Mouse (Mus musculus) neural tube, embryonic 13.5 days (tissue): ENCODE data around the gene Slit3. TPM values are rescaled to one million over a fixed set of nuclear protein-coding genes. Genes with fewer than 3 reads are reported as not detected.

Experiments used
- ATAC-seq: fragments of 200-750 bp; cut with Nextera tagmentation; 2 replicates; pipeline ENCODE4 v1.8.0; 2017; ENCODE audit warnings: low read depth, mild to moderate bottlenecking, moderate TSS enrichment, moderate library complexity
- H3K27ac ChIP-seq: fragments of 300-500 bp; sonication (generic); replicated peaks from 2 replicates; pipeline ENCODE4 v1.5.1; 2015; ENCODE audit warnings: moderate library complexity, mild to moderate bottlenecking, inconsistent platforms
- H3K27me3 ChIP-seq: fragments of 300-500 bp; sonication (generic); 2 replicates; pipeline ENCODE4 v1.6.1; 2015; ENCODE audit warnings: mild to moderate bottlenecking, inconsistent platforms
- H3K36me3 ChIP-seq: fragments of 300-500 bp; sonication (generic); 2 replicates; pipeline ENCODE4 v1.6.1; 2015; ENCODE audit warnings: mild to moderate bottlenecking, inconsistent platforms
- H3K4me1 ChIP-seq: fragments of 300-500 bp; sonication (generic); replicated peaks from 2 replicates; pipeline ENCODE4 v1.6.1; 2015; ENCODE audit warnings: inconsistent platforms
- H3K4me2 ChIP-seq: fragments of 300-500 bp; sonication (generic); 2 replicates; pipeline ENCODE4 v1.6.1; 2015; ENCODE audit warnings: inconsistent platforms, mild to moderate bottlenecking, moderate library complexity
- H3K4me3 ChIP-seq: fragments of 300-500 bp; sonication (generic); 2 replicates; pipeline ENCODE4 v1.5.1; 2015; ENCODE audit warnings: mild to moderate bottlenecking, inconsistent platforms
- H3K9ac ChIP-seq: fragments of 300-500 bp; sonication (generic); 2 replicates; pipeline ENCODE4 v1.6.1; 2015; ENCODE audit warnings: moderate library complexity, mild to moderate bottlenecking, inconsistent platforms
- H3K9me3 ChIP-seq: fragments of 300-500 bp; sonication (generic); 2 replicates; pipeline ENCODE4 v1.6.1; 2016; ENCODE audit warnings: inconsistent platforms
- WGBS: fragments of 180-500 bp; shearing (Covaris S2); methylation state at CpG from one replicate; pipeline ENCODE4 v1.1.7; 2015; 5-methylcytosine and 5-hydroxymethylcytosine counted together
- polyA plus RNA-seq: library from polyadenylated mRNA; unstranded; fragments of >200 nt; fragmentation: Nextera tagmentation; extraction: Ambion mirVana; gene quantifications from 2 replicates; pipeline ENCODE4 v1.2.1, GENCODE M21; 2015

Gene Slit3
- polyA plus RNA-seq, 1 experiment from 2014 or later: 31.2 TPM

DNA sequence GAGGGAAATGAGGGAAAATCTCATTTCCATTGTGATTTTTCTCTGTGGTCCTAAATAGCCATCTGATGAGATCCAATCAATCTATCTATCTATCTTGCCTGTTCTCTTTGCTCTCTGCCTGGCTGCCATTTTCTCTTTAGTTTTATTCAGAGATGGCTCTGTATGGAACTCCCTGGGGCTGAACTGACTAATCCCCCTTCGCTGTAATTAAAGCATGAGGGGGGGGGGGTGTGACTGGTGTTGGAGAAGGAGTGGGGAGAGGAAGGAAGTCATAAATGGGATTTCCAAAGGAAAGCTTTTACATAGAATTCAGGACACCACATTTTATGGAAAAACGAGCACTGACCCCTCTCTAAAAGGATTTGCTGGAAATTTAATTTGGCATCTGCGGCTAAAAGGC lies 445.7 kb downstream of the Slit3 start:
- peaks cover 31% of the 10 kb centered on the region for H3K4me1 ChIP-seq
- WGBS: 60% methylated on average over 3 of the region's 3 CpGs

DNA sequence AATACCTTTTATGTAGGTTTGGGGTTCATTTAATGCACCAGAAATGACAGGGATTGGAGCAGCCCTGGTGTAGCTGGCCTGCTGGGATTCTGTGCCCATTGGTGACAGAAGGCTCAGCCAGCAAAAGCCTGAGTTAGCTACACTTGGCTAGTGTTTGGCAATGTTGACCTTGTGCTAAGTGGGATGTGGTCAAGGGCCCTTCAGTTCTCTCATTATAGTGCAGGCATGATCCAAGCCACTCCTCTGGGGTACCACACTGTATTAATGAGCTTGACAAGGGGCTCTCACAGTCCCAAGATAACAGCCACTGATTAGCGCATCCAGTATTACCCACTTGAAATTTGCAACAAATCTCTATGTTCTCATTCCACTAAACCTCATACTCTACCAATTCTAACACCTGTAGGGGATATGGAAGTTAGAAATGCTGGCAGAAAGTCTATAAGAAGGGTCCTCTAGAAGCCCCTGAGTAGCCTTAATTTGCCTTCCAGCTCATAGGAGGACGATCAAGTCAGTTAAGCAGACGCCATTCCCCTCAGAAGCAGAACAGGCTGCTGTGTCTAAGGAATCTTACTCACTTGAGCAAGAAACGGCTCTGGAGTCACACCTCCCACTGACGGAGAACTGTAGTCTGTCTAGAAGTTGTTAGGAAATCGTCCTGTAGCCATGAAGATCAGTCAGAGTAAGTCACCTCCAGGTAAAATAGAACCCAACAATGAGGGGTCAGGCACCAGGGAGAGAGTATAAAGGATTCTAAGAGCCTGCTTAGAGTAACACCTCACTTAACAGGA lies 448.3 kb downstream of the Slit3 start:
- no peak for ATAC-seq
- Histone ChIP-seq H3K4me3 (no peak overlapping the region), H3K9ac (no peak overlapping the region), H3K9me3 (no peaks in the 10 kb centered on the region), H3K36me3 (no peaks in the 10 kb centered on the region), H3K27ac (no peak overlapping the region), H3K4me1 (peaks cover 20% of the 10 kb centered on the region; the same call in 1 of the 2 replicates), H3K4me2 (no peak overlapping the region), H3K27me3 (peaks cover 11% of the 10 kb centered on the region; the same call in 1 of the 2 replicates)
- WGBS: 83% methylated on average over 6 of the region's 6 CpGs

More for the DNA sequence above, 445.7 kb downstream of the Slit3 start:
- no peak overlapping the region for H3K27ac ChIP-seq
- H3K27me3 ChIP-seq: peaks cover 21% of the 10 kb centered on the region
- no peak overlapping the region for H3K4me2 ChIP-seq
- H3K9me3 ChIP-seq: no peaks in the 10 kb centered on the region
- H3K36me3 ChIP-seq: no peaks in the 10 kb centered on the region
- ATAC-seq: no peak
- H3K4me3 ChIP-seq: no peak overlapping the region
- no peak overlapping the region for H3K9ac ChIP-seq

GRCm38 (mm10) chr11:35569957-35570356 lies 448.9 kb downstream of the Slit3 start:
- no peak overlapping the region for H3K4me2 ChIP-seq
- no peak overlapping the region for H3K9ac ChIP-seq
- H3K27me3 ChIP-seq: peaks cover 11% of the 10 kb centered on the region; the same call in 1 of the 2 replicates
- 81% methylated on average over 11 of the region's 11 CpGs for WGBS
- peaks cover 21% of the 10 kb centered on the region; the same call in 1 of the 2 replicates for H3K4me1 ChIP-seq
- no peak for ATAC-seq
- H3K4me3 ChIP-seq: no peak overlapping the region
- H3K9me3 ChIP-seq: no peaks in the 10 kb centered on the region
- H3K36me3 ChIP-seq: no peaks in the 10 kb centered on the region
- no peak overlapping the region for H3K27ac ChIP-seq

DNA sequence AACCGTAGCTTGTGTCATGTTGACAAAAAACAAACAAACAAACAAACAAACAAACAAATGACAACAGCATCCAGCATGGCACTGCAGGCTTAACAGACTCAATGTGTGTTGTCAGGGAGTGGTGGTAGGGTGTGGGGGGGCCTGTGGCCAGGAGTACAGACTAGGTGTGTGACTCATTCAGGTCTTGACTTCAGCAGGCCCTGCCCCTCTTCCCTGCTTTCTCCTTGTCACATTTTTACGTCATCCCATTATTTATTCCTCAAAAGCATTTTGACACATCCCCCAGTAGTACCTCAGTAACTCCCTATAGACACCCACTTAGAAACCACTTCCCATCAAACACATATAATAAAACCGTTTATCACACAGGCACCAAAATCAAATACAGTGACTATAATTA lies 450.9 kb downstream of the Slit3 start:
- WGBS: 76% methylated on average over 3 of the region's 3 CpGs
- H3K4me3 ChIP-seq: no peak overlapping the region

DNA sequence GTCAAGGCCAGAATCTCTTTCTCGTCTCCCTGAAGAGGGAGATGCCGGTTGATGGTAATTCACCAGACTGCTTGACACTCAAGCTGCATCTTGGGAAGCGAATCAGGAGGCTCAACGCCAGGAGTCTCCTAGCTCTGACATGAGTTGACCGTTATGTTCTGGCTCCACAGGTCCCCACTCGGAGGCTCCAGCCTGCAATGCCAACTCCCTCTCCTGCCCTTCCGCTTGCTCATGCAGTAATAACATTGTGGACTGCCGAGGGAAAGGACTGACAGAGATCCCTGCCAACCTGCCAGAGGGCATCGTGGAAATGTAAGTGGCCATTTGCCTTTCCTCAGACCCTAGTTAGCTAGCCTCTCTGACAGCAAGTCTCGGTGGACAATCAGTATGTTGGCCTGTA lies 457.8 kb downstream of the Slit3 start:
- Histone ChIP-seq H3K36me3 (0 out of 2 replicates have a peak, but pooled peaks cover 3% of the 10 kb centered on the region), H3K27ac (no peak overlapping the region), H3K4me2 (no peak overlapping the region), H3K9me3 (no peaks in the 10 kb centered on the region), H3K4me1 (peaks cover 30% of the 10 kb centered on the region), H3K4me3 (no peak overlapping the region), H3K27me3 (no peaks in the 10 kb centered on the region; the same call in 1 of the 2 replicates), H3K9ac (no peak overlapping the region)
- 89% methylated on average over 10 of the region's 10 CpGs for WGBS
- ATAC-seq: no peak

More for the DNA sequence above, 450.9 kb downstream of the Slit3 start:
- H3K27me3 ChIP-seq: peaks cover 11% of the 10 kb centered on the region; the same call in 1 of the 2 replicates
- no peak overlapping the region for H3K4me2 ChIP-seq
- no peaks in the 10 kb centered on the region for H3K9me3 ChIP-seq
- H3K36me3 ChIP-seq: no peaks in the 10 kb centered on the region
- H3K4me1 ChIP-seq: peaks cover 29% of the 10 kb centered on the region
- no peak overlapping the region for H3K27ac ChIP-seq
- ATAC-seq: no peak
- H3K9ac ChIP-seq: no peak overlapping the region

DNA sequence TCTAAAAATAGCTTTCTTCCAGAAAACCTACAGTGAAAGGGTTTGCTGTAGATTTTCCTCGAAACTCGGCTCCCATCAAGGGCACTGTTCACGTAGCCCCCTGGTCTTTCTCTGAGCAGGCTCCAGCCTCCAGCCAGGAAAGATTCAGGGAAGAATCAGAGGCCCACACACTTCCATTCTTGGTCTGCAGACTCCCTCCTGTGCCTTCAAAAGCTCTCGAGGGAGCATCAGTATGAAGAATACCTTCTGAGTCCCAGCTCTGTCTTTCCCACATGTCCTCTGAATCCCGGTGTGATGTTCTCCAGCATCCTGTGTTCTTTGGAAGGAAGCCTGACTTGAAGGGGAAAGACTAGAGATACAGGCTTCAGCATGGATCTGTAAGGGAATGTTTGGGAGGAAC lies 461.6 kb downstream of the Slit3 start:
- Histone ChIP-seq H3K27ac (no peak overlapping the region), H3K4me1 (peaks cover 20% of the 10 kb centered on the region), H3K4me2 (no peak overlapping the region), H3K9ac (no peak overlapping the region), H3K27me3 (no peaks in the 10 kb centered on the region; the same call in 1 of the 2 replicates), H3K4me3 (no peak overlapping the region), H3K9me3 (no peaks in the 10 kb centered on the region), H3K36me3 (0 out of 2 replicates have a peak, but pooled peaks cover 3% of the 10 kb centered on the region)
- 85% methylated on average over 5 of the region's 5 CpGs for WGBS
- no peak for ATAC-seq

- H3K4me1 ChIP-seq: peaks cover 21% of the 10 kb centered on the region
- H3K9ac ChIP-seq: no peak overlapping the region
- H3K27me3 ChIP-seq: no peaks in the 10 kb centered on the region; the same call in 1 of the 2 replicates
- no peak overlapping the region for H3K27ac ChIP-seq
- H3K9me3 ChIP-seq: no peaks in the 10 kb centered on the region
- no peak overlapping the region for H3K4me2 ChIP-seq
- H3K36me3 ChIP-seq: 0 out of 2 replicates have a peak, but pooled peaks cover 3% of the 10 kb centered on the region
- WGBS: 90% methylated on average over 7 of the region's 7 CpGs
- no peak for ATAC-seq
- H3K4me3 ChIP-seq: no peak overlapping the region
Measured at GRCm38 (mm10) chr11:35583633-35584032, 462.6 kb downstream of the Slit3 start.

GRCm38 (mm10) chr11:35587174-35587959 lies 466.3 kb downstream of the Slit3 start:
- no peak overlapping the region for H3K4me2 ChIP-seq
- 51% methylated on average over 13 of the region's 13 CpGs for WGBS

DNA sequence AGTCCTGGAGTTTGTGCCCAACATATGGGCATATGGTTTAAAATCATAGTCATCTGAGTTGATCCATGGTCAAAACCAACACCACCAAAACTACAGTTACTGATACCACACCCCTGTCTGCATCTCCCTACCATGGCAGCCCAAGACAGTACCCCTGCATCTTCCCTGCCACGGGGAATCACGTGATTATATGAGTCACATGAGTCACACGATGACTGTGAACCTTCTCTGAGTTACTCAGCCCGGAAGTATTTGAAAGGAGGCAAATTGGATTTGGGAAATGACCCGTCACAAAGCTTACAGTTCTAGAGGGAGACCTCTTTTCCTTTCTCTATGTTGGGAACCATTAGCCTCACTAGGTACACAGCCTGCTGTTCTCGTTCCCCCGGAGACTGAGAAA lies 468.9 kb downstream of the Slit3 start:
- 87% methylated on average over 7 of the region's 7 CpGs for WGBS
- H3K4me2 ChIP-seq: no peak overlapping the region
- no peaks in the 10 kb centered on the region for H3K36me3 ChIP-seq
- H3K4me1 ChIP-seq: peaks cover 30% of the 10 kb centered on the region
- H3K9ac ChIP-seq: no peak overlapping the region
- H3K4me3 ChIP-seq: no peak overlapping the region
- no peak overlapping the region for H3K27ac ChIP-seq
- ATAC-seq: no peak
- no peaks in the 10 kb centered on the region for H3K27me3 ChIP-seq
- H3K9me3 ChIP-seq: no peaks in the 10 kb centered on the region

More at GRCm38 (mm10) chr11:35587174-35587959, 466.3 kb downstream of the Slit3 start:
- Histone ChIP-seq H3K36me3 (no peaks in the 10 kb centered on the region), H3K9ac (peak overlapping the region; percentile 43; the same call in 1 of the 2 replicates), H3K4me1 (peaks cover 21% of the 10 kb centered on the region), H3K27me3 (no peaks in the 10 kb centered on the region), H3K27ac (peak overlapping the region; percentile 64), H3K9me3 (no peaks in the 10 kb centered on the region), H3K4me3 (no peak overlapping the region)
- peak; percentile 87 for ATAC-seq

GRCm38 (mm10) chr11:35593146-35594034 lies 472.4 kb downstream of the Slit3 start:
- 43% methylated on average over 14 of the region's 14 CpGs for WGBS
- no peak overlapping the region for H3K4me3 ChIP-seq
- H3K4me2 ChIP-seq: no peak overlapping the region
- peak overlapping the region; percentile 7; the same call in 1 of the 2 replicates for H3K27ac ChIP-seq
- ATAC-seq: no peak
- H3K36me3 ChIP-seq: no peaks in the 10 kb centered on the region
- peaks cover 45% of the 10 kb centered on the region for H3K4me1 ChIP-seq
- H3K9ac ChIP-seq: no peak overlapping the region
- H3K27me3 ChIP-seq: no peaks in the 10 kb centered on the region
- H3K9me3 ChIP-seq: no peaks in the 10 kb centered on the region

- H3K9ac ChIP-seq: no peak overlapping the region
- no peak overlapping the region for H3K4me2 ChIP-seq
- ATAC-seq: no peak
- no peaks in the 10 kb centered on the region for H3K27me3 ChIP-seq
- H3K4me3 ChIP-seq: no peak overlapping the region
- no peaks in the 10 kb centered on the region; the same call in 1 of the 2 replicates for H3K36me3 ChIP-seq
- no peaks in the 10 kb centered on the region for H3K9me3 ChIP-seq
- H3K4me1 ChIP-seq: peaks cover 62% of the 10 kb centered on the region
- H3K27ac ChIP-seq: no peak overlapping the region
Measured at GRCm38 (mm10) chr11:35596064-35596463, 475.0 kb downstream of the Slit3 start.
